In the genomic region with DNA sequence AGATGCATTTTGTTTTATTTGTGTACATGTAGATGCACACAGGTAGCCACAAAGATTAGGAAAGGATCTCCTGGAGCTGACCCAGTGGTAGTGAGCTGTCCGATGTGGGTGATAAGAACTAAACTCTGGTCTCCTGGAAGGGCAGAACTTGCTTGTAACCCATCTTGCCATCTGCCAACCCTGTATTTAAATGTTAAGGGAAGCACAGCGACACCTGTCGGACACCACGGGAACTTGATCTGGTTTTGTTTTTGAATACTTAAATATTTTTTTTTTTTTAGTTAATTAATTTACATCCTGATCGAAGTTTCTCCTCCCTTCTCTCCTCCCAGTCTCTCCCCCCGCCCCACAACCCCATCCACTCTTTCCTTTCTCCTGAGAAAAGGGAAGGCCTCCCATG, we compare ENCODE assay signal across 9 mouse cellular contexts. TPM values are rescaled to one million over a fixed set of nuclear protein-coding genes. Genes with fewer than 3 reads are reported as not detected.
DNase-seq lines count a peak whose midpoint lies in the region; ATAC-seq lines count a peak whose summit lies in the region.
"Had no signal": no experiment of that assay in that cellular context is flagged by ENCODE, and none has a peak within 500 bp of the region (broad histone marks: within the 10 kb centered on the region; RNA-seq: fewer than 3 reads in every experiment).

No protein-coding gene starts in this region.

- H3K4me1 ChIP-seq in liver, embryonic 12.5 days, result no peaks in the 10 kb centered on the region
- peaks cover 3% of the 10 kb centered on the region; the same call in 1 of the 2 replicates for H3K4me1 ChIP-seq in heart, embryonic 16.5 days (ENCODE audit: control insufficient read depth, insufficient read depth, low read length)
- no peaks in the 10 kb centered on the region for H3K4me1 ChIP-seq in neural tube, embryonic 11.5 days (ENCODE audit: control insufficient read depth, insufficient read depth, low read length)

- H3K27ac ChIP-seq in liver, embryonic 12.5 days, result no peak overlapping the region
- peak overlapping the region; percentile 27; the same call in 1 of the 2 replicates for H3K27ac ChIP-seq in heart, embryonic 16.5 days (ENCODE audit: low read length)
- H3K27ac ChIP-seq in neural tube, embryonic 11.5 days (ENCODE audit: low read depth, low read length), result no peak overlapping the region

- peak; percentile 66 for DNase-seq in liver
- DNase-seq in NIH3T3 (ENCODE audit: low read depth), result peak; percentile 87
- DNase-seq in cerebellum, postnatal 14 days, result peak; percentile 69 to 81
- peak; percentile 25 to 37 for DNase-seq in left cerebral cortex, postnatal 36 days (ENCODE audit: low spot score in 2 of 2)
- peak; percentile 60 for DNase-seq in neural tube, embryonic 11.5 days (ENCODE audit: low spot score)
- peak; percentile 63 for DNase-seq in urinary bladder, postnatal 25 days (ENCODE audit: low spot score)

- no peak overlapping the region for H3K4me2 ChIP-seq in liver, embryonic 12.5 days
- no peak overlapping the region for H3K4me2 ChIP-seq in heart, embryonic 16.5 days (ENCODE audit: low read depth, low read length)
- H3K4me2 ChIP-seq in neural tube, embryonic 11.5 days (ENCODE audit: low read depth), result no peak overlapping the region

- H3K9me3 ChIP-seq in liver, embryonic 12.5 days (replicated peaks), result no peaks in the 10 kb centered on the region
- no peaks in the 10 kb centered on the region for H3K9me3 ChIP-seq in heart, embryonic 16.5 days (replicated peaks; ENCODE audit: control insufficient read depth, low read length)
- no peaks in the 10 kb centered on the region for H3K9me3 ChIP-seq in neural tube, embryonic 11.5 days (ENCODE audit: control insufficient read depth, low read length)

- no peak overlapping the region for H3K4me3 ChIP-seq in liver, embryonic 12.5 days
- H3K4me3 ChIP-seq in heart, embryonic 16.5 days (ENCODE audit: low read length), result no peak overlapping the region
- no peak overlapping the region for H3K4me3 ChIP-seq in neural tube, embryonic 11.5 days (ENCODE audit: low read depth, low read length)
- H3K4me3 ChIP-seq: myocyte had no signal

- ATAC-seq in liver, embryonic 12.5 days, result no peak
- ATAC-seq in heart, embryonic 16.5 days (replicated peaks; ENCODE audit: extremely low read depth, insufficient read depth, low FRiP score), result no peak
- no peak for ATAC-seq in neural tube, embryonic 11.5 days (ENCODE audit: insufficient read depth, low FRiP score, low TSS enrichment)

- no peaks in the 10 kb centered on the region for H3K27me3 ChIP-seq in liver, embryonic 12.5 days (replicated peaks)
- no peaks in the 10 kb centered on the region for H3K27me3 ChIP-seq in heart, embryonic 16.5 days (ENCODE audit: control insufficient read depth, insufficient read depth, low read length)
- H3K27me3 ChIP-seq in neural tube, embryonic 11.5 days (ENCODE audit: control insufficient read depth, insufficient read depth, low read length), result no peaks in the 10 kb centered on the region

- H3K9ac ChIP-seq in liver, embryonic 12.5 days, result no peak overlapping the region
- no peak overlapping the region for H3K9ac ChIP-seq in heart, embryonic 16.5 days (ENCODE audit: low read length)
- H3K9ac ChIP-seq in neural tube, embryonic 11.5 days (ENCODE audit: low read length), result no peak overlapping the region

- 3% methylated on average over 6 of the region's 6 CpGs for WGBS in liver, embryonic 12.5 days (ENCODE audit: insufficient replicate concordance)
- 4% methylated on average over 6 of the region's 6 CpGs for WGBS in heart, embryonic 16.5 days
- 18% methylated on average over 6 of the region's 6 CpGs for WGBS in neural tube, embryonic 11.5 days

- intact Hi-C loops in left cerebral cortex, postnatal 36 days (cut with DNase I), result no loop called here

- no peaks in the 10 kb centered on the region for H3K36me3 ChIP-seq in liver, embryonic 12.5 days
- H3K36me3 ChIP-seq in heart, embryonic 16.5 days (ENCODE audit: control insufficient read depth, insufficient read depth), result no peaks in the 10 kb centered on the region
- no peaks in the 10 kb centered on the region for H3K36me3 ChIP-seq in neural tube, embryonic 11.5 days (ENCODE audit: control insufficient read depth, insufficient read depth, low read length)

RNA-seq across cellular contexts. Expression of a gene that starts 17.0 kb away (rescaled TPM):
- 46.1 and 47.7 TPM in 2 replicates for polyA plus RNA-seq in liver, embryonic 12.5 days (2016; fragmentation: Nextera tagmentation; extraction: Ambion mirVana)
- 448 and 521 TPM in 2 replicates for polyA plus RNA-seq in heart, embryonic 16.5 days (2015; fragmentation: Nextera tagmentation; extraction: Ambion mirVana)
- 100 to 1,000 TPM; 106 to 113 TPM for total RNA-seq in left cerebral cortex, postnatal 36 days (2021)
- 340 and 360 TPM in 2 replicates for polyA plus RNA-seq in neural tube, embryonic 11.5 days (2014; fragmentation: Nextera tagmentation; extraction: Ambion mirVana)

Comparison
In these comparisons a context has a peak if more than half of its experiments do, and no peak if none do; other contexts are left out.
1. DNase-seq: peak in every context shown above with its lines; median percentile 87 in NIH3T3; 75 in cerebellum, postnatal 14 days; 66 in liver; 63 in urinary bladder, postnatal 25 days; 60 in neural tube, embryonic 11.5 days; 31 in left cerebral cortex, postnatal 36 days.